Mouse (Mus musculus) cerebellum, adult 18-20 months (tissue): ENCODE results near the gene B3gnt5.
"Not testable (repeated sequence)": the region's sequence is repeated elsewhere in the genome, so short reads cannot be mapped to it uniquely, and the experiment has no call there.

Experiments
- DNase-seq, 2 experiments: peaks; one replicate each; pipeline ENCODE4 v3.0.0; 2021

B3gnt5 gene

GRCm38 (mm10) chr16:19760074-19760473 is at the start of gene B3gnt5:
TSS of gene B3gnt5 (plus strand) at chr16:19760208.
- DNase-seq: no peak

- no peak for DNase-seq
These were observed 39.0 kb upstream of the B3gnt5 start for GRCm38 (mm10) chr16:19720959-19721358.

DNA sequence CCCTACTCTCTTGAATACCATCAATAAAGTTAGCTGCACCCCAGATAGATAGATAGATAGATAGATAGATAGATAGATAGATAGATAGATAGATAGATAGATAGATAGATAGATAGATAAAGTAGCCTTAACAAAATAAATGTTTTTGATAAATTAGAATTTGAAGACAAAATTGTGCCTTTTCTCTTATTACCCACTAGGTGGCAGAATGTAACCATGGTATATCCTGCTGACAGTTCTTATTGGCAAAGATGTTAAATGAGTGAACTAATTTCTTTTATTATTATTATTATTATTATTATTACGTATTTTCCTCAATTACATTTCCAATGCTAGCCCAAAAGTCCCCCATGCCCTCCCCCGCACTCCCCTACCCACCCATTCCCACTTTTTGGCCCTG is 35.9 kb upstream of the B3gnt5 start:
- not testable (repeated sequence) for DNase-seq

DNA sequence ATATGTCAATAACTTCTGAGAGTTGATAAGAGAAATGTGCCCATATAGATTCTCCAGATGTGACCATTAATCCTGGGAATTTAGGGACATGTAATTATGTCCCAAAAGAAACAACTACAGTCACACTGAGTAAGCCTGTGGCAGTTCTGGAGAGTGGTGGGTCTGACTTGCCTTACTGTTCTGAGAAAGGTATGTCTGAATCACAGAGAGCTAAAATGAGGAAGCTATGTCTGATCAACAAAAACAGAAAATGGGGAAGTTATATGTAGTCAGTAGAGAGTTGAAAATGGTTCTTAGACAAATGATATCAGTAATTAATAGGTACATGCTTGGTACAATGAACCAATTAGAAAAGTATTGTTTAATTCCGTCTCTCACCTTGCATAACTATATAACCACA is 27.1 kb upstream of the B3gnt5 start:
- DNase-seq: no peak

GRCm38 (mm10) chr16:19760505-19761496 is 793 bp downstream of the B3gnt5 start:
- no peak for DNase-seq

GRCm38 (mm10) chr16:19761691-19762090 is 1.7 kb downstream of the B3gnt5 start:
- no peak for DNase-seq

DNA sequence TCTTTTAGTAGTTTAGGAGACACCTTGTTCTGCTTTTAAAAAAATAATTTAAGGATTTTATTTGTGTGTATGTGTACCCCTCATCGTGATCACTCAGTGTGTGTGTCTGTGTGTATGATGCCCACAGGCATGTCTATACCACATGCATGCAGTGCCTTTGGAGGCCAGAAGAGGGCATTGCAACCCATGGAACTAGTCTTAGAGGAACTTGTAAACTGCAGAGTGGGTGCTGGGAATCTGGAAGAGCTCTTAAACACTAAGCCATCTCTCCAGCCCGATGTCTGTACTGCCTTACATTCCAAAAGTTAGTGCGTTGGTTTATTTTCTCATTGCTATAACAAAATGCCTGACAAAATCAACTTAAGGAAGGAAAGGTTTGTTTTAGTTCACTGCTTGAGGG is 6.1 kb downstream of the B3gnt5 start:
- DNase-seq: no peak

DNA sequence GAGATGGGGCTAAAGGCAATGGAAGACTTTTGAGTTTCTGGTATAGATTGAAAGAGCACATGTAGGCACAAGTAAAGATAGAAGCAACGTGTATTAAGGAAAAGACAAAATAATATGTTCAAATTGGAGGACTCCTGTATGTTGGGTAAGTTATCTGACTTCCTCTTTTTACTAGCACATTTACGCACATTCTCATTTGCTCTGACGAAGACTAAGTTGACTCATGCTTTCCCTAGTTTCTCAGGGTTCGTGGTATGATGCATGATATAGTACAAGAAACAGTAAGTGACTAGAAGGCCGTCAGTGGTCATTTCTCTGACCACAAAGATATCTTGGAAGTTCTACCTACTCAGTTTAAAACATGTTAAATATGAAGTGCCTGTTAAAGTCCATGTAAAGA is 8.0 kb downstream of the B3gnt5 start:
- no peak for DNase-seq

GRCm38 (mm10) chr16:19772013-19772412 is 12.0 kb downstream of the B3gnt5 start:
- no peak for DNase-seq

- no peak for DNase-seq
These were observed 26.5 kb downstream of the B3gnt5 start for GRCm38 (mm10) chr16:19786386-19787090.

DNA sequence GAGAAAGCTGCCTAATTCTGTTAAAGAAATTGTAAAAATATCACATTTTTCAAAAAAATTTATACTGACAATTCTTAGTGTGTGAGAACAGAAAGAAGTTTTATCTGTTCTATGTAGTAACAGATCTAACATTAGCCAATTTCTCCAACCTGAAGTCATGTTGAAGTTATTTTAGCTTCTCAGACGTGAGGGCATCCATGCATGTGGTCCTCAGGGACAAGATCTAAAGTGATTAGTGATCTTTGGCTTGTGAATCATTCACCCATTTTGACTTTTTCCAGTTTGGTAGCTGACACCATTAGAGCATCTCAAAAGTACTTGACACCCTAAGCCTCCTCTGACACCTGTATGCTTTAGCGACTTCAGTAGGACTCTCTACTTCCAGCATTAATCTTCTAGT is 29.9 kb downstream of the B3gnt5 start:
- DNase-seq: no peak

GRCm38 (mm10) chr16:19818801-19819200 is 58.8 kb downstream of the B3gnt5 start:
- DNase-seq: no peak
